Mouse (Mus musculus) WW6 (cell line): ENCODE results near the gene Adat1.
A peak's percentile ranks its signal among the peaks of the same experiment; 100 is the strongest.

Experiments used
- DNase-seq: peaks from one replicate; pipeline ENCODE4 v3.0.0-alpha.2; 2013; ENCODE audit warnings: low read depth, low spot score

The Adat1 gene

DNA sequence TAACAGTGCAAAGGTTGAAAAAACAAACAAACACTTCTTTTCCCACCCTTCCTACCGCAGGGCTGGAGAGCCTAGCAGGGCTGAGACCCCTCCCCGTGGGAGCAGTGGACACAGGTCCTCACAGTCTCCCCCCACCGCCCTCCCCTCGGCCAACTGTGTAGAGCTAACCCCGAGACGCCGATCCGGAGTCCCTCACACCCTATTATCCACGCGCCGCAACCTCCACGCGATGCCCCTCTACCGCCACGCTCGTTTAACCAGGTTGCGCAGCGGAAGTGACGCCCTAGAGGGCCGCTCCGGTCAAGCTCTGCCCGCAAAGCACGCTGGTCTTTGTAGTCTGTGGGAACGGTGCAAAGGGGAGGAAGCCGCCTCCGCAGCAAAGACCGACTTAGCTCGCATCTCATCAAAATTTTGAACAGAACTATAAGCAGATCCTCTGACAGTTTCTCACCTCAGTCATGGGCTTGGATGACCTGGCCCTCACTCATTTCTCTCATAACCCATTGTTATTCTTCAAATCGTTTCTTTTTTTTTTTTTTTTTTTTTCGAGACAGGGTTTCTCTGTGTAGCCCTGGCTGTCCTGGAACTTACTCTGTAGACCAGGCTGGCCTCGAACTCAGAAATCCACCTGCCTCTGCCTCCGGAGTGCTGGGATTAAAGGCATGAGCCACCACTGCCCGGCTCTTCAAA lies at the start of gene Adat1:
TSS of gene Adat1 (minus strand) at position 290 of the 690 bp plus-strand sequence.
- DNase-seq = peak; percentile 81

DNA sequence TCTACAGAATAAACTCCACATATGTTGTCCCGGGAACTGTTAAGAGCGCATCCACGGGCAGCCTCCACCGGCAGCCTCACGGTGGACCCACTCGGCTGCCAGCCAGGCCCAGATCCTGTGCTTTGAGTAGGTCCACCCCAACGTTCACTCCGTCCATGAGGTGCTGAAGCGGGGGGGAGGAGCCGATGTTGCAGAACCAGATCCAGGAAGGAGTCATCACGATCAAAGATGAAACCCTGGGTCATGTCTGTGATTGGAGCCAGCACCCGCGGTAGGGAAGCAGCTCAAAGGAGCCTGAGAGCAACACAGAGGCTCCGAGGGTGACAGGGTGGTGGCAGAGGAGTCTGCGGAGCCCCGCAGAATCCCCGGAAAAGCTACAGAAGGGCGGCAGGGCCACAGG lies 45.4 kb upstream of the Adat1 start:
- no peak for DNase-seq

- peak; percentile 73 for DNase-seq
These were observed 42.5 kb upstream of the Adat1 start for GRCm38 (mm10) chr8:112034603-112035002.

- DNase-seq = no peak
These were observed 41.0 kb upstream of the Adat1 start for GRCm38 (mm10) chr8:112033071-112033470.

- no peak for DNase-seq
These were observed 38.6 kb upstream of the Adat1 start for GRCm38 (mm10) chr8:112030663-112031062.

- DNase-seq = no peak
These were observed 37.4 kb upstream of the Adat1 start for GRCm38 (mm10) chr8:112029455-112029854.

- no peak for DNase-seq
These were observed 22.8 kb upstream of the Adat1 start, which contains the start of gene Gm6793 for GRCm38 (mm10) chr8:112014936-112015335. Gm6793 (minus strand) TSS chr8:112015036.

GRCm38 (mm10) chr8:112011816-112012242 lies 19.7 kb upstream of the Adat1 start:
- DNase-seq = no peak

GRCm38 (mm10) chr8:112010997-112011815 lies 19.1 kb upstream of the Adat1 start, which contains the start of the genes Kars and Terf2ip:
Kars (minus strand) TSS chr8:112011323.
Terf2ip (plus strand) TSS chr8:112011398.
- DNase-seq = peak; percentile 97

- DNase-seq = no peak
These were observed 17.5 kb upstream of the Adat1 start for GRCm38 (mm10) chr8:112009558-112009957.

GRCm38 (mm10) chr8:112007669-112008068 lies 15.6 kb upstream of the Adat1 start:
- no peak for DNase-seq

GRCm38 (mm10) chr8:112005601-112006000 lies 13.5 kb upstream of the Adat1 start:
- DNase-seq = no peak

GRCm38 (mm10) chr8:112004754-112005153 lies 12.7 kb upstream of the Adat1 start:
- DNase-seq = no peak

GRCm38 (mm10) chr8:111992703-111993039 lies 569 bp upstream of the Adat1 start:
- no peak for DNase-seq

GRCm38 (mm10) chr8:111991278-111991677 lies 824 bp downstream of the Adat1 start:
- DNase-seq = no peak

- peak; percentile 78 for DNase-seq
These were observed 2.2 kb downstream of the Adat1 start for GRCm38 (mm10) chr8:111989911-111990310.

GRCm38 (mm10) chr8:111984511-111984910 lies 7.6 kb downstream of the Adat1 start:
- no peak for DNase-seq

GRCm38 (mm10) chr8:111982116-111982515 lies 10.0 kb downstream of the Adat1 start:
- no peak for DNase-seq

- DNase-seq = no peak
These were observed 14.0 kb downstream of the Adat1 start for GRCm38 (mm10) chr8:111978147-111978546.

DNA sequence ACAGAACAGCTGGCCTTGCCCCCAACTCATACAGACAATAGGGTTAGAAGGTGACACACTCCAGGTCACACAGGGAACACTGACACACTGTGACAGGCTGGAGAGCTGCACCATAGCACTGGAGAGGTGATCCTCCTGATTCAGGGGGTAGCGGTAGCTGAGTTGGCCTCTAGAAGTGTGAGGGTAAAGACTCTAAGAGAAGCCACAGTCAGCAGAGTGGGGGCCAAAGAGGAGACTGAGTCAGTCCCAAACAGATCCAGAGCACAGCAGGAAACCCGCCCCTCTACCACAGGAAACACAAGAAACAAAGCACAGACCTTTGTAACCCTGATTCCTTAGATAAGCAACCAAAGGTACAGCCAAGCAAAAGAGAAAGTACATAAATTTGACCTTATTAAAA lies 15.8 kb downstream of the Adat1 start:
- no peak for DNase-seq

DNA sequence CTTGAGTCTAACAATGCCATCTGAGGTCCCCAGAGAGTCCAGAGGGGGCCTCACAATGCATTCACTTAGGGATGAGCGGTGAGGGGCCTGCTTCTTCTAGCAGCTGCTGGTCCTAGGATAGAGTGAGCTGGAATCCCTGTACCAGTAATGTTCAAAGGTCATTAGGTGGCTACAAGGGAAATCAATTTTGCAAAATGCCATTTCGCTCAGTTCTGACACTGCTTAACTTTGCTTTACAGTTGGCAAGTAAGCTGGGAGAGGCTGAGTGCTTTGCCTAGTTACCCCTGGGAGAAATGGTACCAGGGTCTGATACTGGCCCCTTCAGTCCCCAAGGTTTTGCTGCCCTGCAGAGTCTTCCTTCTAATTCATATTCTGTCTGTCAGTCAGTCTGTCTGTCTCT lies 16.4 kb downstream of the Adat1 start:
- no peak for DNase-seq

- no peak for DNase-seq
These were observed 18.0 kb downstream of the Adat1 start for GRCm38 (mm10) chr8:111974138-111974537.

DNA sequence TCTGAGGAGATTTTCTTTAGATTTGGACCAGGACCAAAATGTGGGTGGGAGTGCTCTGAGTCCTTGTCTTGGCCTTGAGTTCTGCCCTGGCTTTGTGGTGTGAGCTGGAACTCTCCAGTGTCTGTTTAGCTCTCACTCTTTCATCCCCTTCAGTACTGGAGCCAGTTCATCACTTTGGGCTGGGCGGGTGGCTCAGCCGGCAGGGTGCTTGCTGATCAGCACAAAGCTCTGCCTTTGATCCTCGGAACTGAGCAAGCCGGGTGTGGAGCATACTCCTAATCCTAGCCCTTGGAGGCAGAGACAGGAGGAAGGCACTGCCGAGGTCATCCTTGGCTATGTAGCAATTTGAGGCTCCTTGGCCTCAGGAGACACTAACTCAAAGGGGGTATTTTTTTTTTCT lies 23.1 kb downstream of the Adat1 start:
- no peak for DNase-seq
